Mouse (Mus musculus) bone marrow, adult 2 months (tissue): Measurements from ENCODE around the gene Phtf1.

ENCODE experiments used
- CTCF ChIP-seq: fragments of 200-500 bp; IDR thresholded peaks from 2 replicates; pipeline ENCODE4 v1.5.1; 2011; ENCODE audit warnings: low read length, control low read depth; ENCODE audit not compliant: control insufficient read depth, insufficient read depth
- POLR2A ChIP-seq: fragments of 200-500 bp; IDR thresholded peaks from 2 replicates; pipeline ENCODE4 v1.6.1; 2011; ENCODE audit warnings: low read depth, mild to moderate bottlenecking, control low read depth, low read length, borderline replicate concordance; ENCODE audit not compliant: control insufficient read depth

- TF ChIP-seq CTCF (no peak), POLR2A (no peak)
Observed at GRCm38 (mm10) chr3:104020101-104020500, 52.2 kb downstream of the Phtf1 start.
